Mouse (Mus musculus): ENCODE measurements around the gene Adss.

The Adss gene

DNA sequence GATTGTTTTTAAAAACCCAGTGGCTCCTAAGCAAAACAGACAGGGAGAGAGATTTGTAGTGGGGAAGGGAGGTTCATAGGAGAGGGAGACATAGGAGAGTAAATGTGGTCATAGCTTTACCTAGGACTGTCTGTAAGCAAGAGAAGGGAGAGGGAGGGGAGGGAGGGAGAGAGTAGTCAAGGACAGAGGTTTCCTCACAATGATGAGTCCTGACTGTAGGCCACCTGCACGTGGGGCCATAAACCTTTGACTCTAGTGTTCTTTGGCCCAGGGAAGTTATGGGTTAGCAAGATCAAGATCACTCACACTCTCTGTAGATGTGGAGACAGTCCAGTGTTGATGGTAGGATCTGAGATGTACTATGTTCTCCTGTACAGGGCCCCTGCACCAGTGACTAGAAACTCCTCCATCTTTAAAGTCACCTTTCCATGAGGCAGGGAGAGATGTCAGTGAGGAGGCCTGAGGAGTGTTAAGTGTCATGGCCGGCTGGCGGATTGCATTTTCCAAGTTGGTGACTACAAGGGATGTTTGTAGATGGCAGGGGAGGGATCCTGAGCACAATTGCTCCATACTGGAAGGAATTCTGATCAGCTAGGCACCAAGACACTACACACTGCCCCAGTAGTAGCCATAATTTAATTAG, 68.3 kb downstream of the Adss start:
- DNase-seq (ENCODE audit: low spot score in 2 of 2) = no peak

DNA sequence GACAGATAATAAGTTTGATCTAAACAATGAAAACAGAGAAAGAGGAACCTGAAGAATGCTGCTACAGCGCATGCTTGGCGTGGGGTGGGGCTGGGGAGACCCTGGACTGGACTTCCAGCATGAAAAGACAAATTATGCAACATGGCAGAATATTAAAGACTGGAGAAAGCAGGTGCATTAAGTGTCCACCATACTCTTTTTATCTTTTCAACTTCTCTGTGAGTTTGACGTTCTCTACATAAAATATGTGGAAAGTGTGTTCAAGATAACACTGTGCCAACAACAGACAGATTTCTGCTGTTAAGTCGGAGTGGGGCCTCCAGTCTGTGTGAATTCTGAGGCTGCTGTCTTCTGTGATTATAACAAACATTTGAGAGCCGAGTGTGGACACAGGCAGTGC, 69.4 kb downstream of the Adss start:
- DNase-seq (ENCODE audit: low spot score in 2 of 2) = no peak

- DNase-seq (ENCODE audit: low spot score in 2 of 2) = no peak
Observed at GRCm38 (mm10) chr1:177723786-177724185, 72.5 kb downstream of the Adss start.

GRCm38 (mm10) chr1:177719029-177719427, 77.3 kb downstream of the Adss start:
- DNase-seq (ENCODE audit: low spot score in 2 of 2) = no peak

DNA sequence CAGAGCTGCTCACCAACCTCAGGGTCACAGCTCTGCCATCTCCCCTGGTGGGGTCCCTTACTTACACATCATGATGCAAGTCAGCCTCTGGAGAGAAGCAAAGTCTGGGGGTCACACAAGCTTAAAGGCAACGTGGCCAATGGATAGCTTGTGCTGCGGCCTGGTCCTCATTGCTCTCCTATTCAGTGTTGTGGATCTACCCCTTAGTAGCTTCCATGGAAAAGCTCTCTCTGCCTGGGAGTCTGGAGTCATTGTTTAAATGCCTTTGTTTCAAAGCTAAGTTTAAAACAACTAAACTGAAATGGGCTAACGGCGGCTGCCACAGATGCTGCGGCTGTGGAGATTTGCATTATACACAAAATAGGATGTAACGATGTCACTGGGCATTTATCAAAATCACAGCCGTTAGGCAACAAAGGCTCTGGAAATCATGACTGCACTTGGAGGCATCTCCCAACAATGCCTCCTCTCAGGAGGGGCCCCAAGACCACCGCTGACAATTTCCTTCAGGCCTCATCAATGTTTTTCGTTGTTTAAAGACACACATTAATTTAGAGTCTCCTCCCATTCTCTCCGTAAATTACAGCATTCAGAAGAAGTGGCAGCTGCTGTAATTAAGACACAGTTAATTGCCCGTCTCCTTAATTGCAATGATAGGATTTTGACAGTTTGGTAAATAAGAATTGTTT, 77.8 kb downstream of the Adss start:
- no peak for DNase-seq (ENCODE audit: low spot score in 2 of 2)

DNA sequence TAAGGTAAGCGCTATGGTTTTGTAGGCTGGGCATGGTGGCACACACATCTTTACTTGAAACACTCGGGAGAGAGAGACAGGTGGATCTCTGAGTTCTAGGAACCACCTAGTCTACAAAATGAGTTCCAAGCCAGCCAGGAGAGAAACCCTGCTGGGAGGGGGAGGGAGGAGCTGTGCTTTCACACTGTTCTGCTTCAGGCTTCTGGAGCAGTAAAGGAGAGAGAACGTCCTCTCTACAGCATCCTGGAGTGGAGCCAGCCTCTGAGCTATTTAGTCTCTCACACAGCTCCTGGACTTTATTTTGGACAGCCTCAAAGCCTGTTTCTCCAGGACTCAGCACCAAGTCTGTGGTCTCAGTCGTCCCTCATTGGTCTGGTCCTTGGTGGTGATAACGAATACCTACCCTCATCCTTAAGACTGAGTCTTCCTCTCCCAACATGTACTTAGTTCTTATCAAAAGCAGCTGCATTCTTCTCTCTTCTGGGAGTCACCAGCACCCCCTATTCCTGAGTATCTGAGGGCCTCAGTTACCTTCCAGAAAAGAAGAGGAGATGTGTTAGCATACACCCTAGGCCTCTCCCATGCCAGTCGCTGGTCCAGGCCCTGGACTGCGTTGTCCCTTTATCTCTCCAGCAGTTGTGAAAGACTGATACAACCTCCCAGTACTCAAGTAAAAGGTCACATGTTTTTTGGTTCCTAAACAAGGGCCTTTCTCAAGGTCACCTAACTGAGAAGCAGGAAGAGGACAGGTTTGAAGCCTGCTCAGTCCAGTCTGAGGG, 79.1 kb downstream of the Adss start:
- DNase-seq (ENCODE audit: low spot score in 2 of 2) = no peak

- DNase-seq (ENCODE audit: low spot score in 2 of 2) = no peak
Observed at GRCm38 (mm10) chr1:177716448-177716847, 79.9 kb downstream of the Adss start.

DNA sequence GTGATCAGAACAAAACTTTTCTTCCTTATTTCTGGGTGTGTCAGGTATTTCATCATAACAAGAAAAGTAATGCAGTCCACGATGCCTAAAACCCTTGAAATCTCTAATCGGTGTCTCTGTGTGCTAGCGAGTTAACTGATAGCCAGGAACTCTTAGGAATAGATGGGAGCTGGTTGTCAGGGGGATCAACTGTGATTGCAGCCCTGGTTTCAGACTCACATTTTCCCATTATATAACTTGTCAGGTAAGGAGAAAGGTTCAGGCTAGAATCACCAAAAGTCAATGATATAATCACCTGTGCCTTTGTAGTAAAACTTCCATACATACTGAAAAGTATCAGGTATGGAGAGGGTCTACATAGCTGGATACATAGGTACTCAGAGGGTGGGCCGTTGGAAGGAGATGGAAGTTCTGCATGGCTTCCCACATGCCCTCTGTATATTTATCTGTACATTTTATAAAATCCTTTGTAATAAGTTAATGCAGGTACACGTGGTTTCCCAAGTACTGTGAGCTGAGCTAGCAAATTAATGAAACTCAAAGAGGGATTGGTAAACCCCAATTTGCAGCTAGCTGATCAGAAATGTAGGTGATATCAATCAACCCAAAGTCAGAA, 81.8 kb downstream of the Adss start:
- no peak for DNase-seq (ENCODE audit: low spot score in 2 of 2)

GRCm38 (mm10) chr1:177713635-177714396, 82.5 kb downstream of the Adss start:
- no peak for DNase-seq (ENCODE audit: low spot score in 2 of 2)
